Mouse (Mus musculus) induced T-regulatory cell, adult 2 months (primary cell): ENCODE measurements around the gene Smg1.

Experiments
- DNase-seq: peaks from one replicate; pipeline ENCODE4 v3.0.0-alpha.2; 2012; ENCODE audit warnings: low read depth

Smg1 gene

DNA sequence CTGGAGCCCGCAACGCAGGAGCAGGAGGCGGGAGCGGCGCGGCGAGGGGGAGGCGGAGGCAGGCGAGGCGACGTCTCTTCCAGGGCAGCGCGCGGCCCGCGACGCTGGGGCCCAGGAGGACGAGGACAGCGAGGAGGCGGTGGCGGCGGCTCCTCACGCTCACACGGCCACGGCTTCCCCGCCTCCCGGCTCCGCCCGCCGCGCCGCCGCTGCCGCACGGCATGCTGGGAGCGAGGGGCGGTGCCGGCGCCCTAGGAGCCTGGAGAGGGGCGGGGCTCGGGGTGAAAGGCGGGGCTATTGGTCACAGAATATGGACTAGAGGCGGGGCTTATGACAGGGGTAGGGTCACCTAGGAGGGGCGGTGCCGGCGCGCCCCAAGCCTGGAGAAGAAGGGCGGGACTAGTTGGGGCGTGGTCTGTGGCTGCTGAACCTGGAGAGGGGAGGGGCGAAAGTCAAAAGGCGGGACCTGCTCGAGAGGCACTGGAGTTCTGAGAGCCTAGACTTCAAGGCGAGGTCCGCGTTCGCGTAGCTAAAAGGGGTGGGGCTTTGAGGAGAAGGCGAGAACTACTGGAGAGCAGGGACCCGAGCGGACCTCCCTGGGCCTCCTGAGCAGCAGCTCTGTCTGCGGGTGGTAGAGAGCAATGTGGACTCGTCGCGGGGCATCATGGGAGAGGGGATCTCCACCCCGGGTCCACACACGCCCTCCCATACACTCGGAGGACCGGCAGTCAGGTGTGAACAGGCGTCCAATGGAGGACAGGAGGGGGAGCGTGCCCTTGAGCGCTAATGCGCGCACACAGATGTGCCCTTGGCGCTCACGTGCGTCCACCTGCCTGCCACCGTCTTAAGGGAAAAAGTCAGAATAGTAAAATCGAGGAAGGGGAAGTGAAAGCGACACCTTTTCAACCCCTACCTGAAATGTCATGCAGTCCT, at the start of gene Smg1:
Gene Smg1 (minus strand): TSS at position 218 of the 933 bp plus-strand sequence.
- peak; percentile 100 for DNase-seq

DNA sequence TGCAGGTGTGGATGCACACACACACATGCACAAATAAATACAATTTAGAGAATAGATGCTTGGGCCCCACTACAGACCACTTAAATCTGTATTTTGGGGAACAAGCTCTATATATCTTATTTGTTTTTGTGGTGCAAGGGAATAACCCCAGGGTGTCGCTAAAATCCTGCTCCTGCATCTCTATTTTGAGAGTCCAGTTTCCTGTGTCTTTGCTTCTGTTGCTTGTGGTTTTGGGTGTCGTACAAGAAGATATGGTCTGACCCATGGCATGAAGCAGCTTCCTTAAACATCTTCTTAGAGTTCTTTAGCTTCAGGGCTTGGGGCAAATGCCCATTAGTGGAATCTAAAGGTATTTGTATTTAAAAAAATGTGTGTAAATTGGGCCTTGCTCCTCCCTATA, 39.7 kb upstream of the Smg1 start:
- DNase-seq: no peak

DNA sequence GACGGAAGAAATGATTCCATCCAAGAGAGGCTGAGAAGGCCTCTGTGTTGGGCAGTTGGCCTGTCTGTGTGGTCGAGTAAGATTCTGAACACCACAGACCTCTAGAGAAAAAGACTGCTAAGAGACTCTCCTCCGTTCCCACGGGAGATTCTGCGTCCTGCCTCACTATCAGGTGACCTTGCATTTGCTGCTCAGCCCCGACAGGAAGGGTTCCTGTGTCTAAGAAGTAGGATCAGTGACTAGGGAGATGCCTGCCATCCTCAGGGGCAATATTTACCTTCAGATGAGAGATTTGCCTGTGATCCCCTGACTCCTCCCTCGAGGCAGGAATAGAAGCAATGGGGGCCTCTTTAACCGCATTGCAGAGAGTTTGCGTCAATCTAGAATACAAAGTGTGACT, 39.1 kb upstream of the Smg1 start:
- DNase-seq: no peak

DNA sequence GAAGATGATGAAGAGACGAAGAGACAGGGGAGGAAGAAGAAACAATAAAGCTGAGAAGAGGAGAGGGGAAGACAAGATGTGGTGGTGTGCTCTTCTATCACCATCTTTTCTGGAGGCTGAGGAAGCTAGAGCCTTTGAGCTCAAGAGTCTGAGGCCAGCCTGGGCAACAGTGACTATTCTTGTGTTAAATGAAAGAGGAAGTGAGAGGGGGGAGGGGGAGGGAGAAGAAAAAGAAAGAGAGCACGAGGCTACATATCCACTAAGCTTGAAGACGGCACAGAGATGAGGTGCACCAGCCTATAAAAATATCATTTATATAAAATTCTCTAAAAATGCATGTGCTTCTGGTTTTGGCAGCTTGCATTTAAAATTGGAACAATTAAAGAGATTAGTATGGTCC, 36.1 kb upstream of the Smg1 start:
- peak; percentile 81 for DNase-seq

DNA sequence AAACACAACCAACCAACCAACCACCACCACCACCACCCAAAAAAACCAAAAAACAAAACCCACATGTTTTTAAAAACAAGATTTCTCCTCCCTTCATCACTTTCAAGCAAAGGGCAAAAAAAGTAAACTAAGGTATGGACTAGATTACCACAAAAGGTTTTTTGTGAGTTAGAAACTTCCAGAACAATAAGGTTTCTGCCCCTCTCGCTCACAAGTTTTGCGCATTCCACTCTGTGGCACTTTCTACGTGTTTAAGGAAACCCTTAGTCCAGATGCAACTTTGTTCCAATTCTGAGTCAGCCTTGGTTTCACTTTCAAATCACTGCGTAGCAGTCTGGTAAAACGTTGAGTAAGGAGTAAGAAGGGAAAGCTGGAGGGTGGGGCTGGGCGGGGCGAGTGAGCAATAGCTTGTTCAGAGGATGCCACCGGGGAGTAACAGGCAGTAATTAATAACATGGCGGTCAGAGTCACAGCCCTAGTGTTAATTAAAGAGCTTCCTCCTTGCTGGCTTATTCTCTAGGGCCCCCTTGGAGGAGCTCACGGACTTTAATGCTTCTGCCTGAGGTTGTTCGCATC, 34.0 kb upstream of the Smg1 start:
- peak; percentile 94 for DNase-seq

DNA sequence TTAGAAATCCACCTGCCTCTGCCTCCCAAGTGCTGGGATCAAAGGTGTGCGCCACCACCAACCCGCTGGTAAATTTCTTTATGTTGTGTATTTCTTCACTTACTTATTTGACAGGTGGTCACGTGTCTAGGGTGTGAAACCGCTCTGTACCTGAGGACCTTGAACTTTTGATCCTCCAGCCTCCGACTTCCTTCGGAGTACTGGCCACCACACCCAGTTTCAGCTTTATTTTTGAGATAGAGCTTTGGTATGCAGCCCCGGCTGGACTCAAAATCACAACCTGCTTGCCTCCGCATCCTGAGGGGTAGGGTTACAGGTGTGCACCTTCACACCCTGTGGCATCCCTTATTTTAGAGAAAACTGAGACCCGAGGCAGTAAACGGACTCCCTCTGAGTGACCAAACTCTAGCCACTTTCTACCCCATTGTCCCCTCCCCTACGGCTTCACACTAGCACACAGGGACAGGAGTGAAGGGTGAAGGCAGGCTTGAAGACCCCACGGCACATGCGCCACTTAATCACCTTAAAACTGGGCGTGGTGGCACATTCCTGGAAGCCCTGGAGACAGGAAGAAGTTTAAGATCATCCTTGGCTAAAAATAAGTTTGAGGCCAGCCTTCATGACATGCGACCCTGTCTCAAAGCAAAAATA, 33.3 kb upstream of the Smg1 start:
- peak; percentile 65 for DNase-seq

DNA sequence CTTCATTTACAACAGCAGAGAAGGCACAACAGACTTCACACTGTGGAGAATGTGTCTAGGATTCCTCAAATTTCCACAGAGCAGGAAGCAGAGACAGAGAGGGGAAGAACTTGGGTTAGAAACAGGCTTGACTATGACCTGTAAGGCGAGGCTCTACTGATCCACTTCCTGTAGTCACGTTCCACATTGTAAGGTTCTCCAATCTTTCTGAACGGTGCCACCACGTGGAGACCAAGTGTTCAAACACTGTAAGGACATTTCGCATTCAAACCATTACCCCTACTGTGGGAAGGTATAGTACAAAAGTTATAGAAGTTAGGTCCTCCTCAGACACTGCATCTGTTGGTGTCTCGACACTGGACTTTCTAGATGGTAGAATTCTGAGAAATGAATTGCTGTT, 31.8 kb upstream of the Smg1 start:
- peak; percentile 74 for DNase-seq

DNA sequence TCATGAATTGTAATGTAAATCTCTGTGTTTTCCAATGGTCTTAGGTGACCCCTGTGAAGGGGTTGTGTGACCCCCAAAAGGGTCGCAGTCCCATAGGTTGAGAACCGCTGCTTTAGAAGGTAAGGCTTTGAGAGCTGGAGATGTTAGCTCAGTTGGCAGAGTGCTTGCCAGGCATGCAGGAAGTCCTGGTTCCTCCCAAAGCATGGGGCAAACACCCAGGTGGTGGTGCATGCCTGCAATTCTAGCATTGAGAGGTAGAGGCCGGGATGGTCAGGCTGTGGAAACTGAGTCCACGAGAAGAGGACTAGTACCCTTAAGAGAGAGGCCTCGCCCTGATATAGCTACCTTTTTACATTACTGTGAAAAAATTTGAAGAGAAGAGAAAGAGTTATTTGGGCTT, 31.4 kb upstream of the Smg1 start:
- DNase-seq: no peak

DNA sequence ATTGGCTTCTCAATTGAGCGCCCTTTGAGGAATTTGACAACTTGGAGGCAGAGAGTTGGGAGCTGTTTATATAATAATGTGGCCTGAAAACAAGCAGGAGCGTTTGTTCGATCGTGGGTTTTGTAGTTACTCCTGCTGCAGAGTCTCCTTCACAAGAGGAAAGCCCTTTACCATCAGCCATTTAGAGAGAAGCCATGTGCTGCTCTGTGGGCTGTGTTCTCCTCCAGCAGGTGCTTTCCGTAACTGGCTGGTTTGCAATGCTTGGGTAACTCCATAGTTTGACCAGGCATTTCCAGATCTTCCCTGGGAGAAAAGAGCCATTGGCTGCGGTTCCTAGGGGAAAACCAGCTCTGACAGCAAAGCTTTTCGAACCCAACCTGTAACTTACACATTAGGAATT, 30.7 kb upstream of the Smg1 start:
- no peak for DNase-seq

DNA sequence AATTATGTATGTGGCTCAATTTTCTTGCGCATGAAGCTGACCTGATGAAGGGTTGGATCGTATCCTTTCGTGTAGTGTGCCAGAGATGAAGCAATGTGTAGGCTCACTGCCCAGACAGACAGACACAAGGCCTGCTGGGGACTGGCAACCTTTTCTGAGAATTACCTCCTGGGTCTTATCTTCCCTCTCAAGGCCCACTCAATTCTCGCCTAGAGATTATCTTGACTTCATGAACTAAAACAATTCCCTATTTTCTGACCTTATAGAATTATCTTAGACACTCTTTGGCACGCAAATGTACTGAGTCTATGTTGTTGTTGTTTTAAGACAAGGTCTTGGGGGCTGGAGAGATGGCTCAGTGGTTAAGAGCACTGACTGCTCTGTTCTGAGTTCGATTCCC, 22.6 kb upstream of the Smg1 start:
- no peak for DNase-seq

DNA sequence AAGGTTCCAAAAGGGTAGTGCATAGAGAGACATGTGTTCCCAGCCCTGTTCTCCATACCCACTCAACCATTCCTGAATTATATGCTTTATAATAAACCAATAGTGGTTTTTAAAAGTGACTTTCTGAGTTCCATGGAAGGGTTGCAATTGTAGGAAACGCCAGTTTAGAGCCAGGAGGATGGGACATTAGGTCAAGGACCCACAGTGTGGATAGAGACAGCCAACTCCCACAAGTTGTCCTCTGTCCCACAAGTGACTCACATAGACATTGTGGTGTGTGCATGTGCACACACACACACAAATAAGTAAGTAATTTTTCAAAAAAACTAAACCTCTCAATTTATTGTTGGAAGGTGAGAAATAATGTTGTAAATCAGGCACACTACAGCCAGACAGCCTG, 20.1 kb upstream of the Smg1 start:
- no peak for DNase-seq

DNA sequence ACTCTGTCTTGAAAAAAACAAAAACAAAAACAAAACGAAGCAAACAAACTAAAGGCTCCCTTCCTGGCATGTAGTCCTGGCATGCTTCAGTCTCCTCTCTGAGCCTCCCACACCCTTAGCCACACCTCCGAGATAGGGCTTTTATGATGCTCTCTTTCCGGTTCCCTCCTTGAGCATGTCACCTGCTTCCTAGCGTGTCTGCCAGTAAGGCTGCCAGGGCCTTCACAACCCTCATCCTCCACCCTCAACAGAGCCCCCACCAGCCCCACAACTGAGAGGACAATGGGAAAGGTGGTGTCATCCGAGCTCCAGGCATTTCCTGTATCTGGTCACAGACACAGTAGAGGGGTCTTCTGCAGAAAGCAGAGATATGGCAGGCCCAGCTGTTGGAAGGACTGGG, 18.9 kb upstream of the Smg1 start:
- peak; percentile 71 for DNase-seq

DNA sequence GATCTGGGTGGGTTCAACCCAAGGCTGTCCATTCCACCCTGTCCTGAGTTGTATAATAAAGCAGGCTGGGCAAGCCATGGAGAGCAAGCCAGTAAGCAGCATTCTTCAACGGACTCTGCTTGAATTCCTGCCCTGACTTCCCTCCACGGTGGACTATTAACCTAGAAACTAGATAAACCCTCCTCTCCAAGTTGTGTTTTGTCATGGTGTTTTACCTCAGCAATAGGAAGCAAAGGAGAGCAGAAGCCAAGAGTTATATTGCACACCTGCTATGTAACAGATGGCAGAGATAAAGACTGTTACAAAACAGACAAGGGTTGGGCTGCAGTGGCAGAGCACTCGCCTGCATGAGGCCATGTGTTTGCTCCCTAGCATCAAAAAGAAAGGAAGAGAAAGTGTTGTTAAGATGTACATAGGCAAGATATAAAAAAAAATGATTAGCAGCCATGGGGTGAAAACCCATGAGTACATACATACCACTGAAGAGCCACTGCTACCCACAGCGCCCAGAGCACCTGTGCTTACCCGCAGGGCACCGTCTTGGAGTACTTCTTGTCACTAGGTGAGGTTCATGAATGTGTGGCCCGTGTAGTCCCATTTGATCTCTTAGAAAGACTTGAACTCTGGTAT, 16.3 kb upstream of the Smg1 start:
- no peak for DNase-seq

DNA sequence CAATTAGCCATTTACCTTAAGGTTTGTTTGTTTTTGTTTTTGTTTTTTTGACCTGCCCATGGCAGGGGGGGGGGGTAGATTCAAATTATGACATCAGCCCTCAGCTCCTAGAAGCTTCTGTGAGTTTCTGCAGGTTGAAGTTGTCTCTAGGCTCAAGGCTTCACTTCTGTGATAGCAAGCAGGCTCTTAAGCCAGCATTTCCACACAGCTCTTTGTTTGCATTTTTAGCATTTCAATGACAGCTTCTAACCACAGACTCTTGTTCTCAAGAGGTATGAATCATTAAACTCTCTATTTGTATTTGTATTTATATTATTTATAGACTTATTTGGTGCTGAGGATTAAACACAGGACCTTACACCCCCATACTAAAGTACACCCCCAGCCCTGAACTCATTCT, 15.0 kb upstream of the Smg1 start:
- no peak for DNase-seq

DNA sequence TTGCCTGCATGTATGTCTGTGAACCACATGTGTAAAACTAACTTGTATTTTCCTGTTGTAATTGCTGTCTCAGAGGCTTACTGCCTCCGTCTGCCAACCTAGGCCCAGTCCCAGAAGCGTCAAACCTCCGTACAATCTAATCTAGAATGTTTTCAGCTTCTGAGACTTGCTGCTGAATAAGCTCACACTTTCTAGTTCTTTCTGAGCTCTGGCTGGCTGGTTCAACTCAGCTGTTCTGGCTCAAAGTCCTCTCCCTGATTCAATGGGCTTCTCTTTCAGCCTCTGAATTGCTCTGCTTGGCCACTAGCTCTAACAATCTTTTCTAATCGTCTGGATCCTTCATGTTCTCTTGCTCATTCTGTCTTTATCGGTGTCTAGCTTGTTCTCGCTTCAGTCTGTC, 13.3 kb upstream of the Smg1 start:
- no peak for DNase-seq

DNA sequence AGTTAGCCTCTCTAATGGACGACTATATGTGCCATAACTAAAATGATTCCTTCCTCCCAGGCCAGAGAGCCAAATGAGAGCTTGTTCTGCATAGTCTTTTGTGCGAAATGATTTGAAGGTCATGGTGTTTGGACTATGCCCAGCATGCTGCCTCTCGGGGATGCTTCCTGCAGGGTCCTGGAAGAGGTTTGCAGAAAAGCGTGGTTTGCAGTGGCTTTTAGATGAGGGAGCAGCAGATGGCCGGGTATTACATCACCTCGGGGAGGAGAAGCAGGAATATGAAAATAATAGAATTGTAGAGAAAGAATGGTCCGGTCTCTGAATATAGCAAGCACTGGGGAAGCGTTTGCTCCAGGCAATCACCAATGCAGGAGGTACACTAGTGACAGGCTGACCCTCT, 11.0 kb upstream of the Smg1 start:
- DNase-seq: no peak

DNA sequence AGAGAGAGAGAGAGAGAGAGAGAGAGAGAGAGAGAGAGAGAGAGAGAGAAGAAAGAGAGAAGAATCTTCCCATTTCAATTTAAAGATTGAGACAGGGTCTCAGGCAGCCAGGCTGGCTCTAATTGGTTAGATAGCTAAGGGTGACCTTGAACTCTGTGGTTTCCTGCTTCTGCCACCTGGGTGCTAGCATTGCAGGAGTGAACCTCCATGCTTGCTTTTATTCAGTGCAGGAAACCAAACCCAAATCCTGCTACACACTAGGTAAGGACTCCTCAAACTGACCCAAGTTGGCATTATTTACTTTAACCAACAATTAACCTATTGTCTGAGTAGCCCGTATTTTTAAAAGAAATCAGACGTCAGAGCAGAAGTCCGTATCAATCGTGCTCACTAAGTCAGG, 10.5 kb upstream of the Smg1 start:
- peak; percentile 44 for DNase-seq

DNA sequence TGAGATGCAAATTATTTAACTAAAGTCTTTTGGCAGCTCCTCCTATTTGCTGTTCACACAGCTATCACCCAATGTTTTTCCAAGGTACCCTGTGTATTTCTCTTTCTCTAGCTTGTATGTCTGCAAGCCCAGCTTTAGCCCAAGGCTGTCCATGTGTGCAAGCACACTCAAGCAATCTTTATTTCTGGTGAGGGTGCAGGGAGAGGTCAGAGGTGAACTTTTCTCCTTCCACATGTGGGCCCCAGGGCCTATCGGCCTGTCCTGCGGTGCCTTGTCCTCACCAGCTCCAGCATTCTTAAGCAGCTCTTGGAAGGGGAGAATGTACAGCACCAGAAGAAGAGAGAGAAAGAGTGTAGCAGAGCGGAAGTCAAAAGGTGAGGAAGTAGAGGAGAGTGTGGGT, 9.5 kb upstream of the Smg1 start:
- DNase-seq: no peak

DNA sequence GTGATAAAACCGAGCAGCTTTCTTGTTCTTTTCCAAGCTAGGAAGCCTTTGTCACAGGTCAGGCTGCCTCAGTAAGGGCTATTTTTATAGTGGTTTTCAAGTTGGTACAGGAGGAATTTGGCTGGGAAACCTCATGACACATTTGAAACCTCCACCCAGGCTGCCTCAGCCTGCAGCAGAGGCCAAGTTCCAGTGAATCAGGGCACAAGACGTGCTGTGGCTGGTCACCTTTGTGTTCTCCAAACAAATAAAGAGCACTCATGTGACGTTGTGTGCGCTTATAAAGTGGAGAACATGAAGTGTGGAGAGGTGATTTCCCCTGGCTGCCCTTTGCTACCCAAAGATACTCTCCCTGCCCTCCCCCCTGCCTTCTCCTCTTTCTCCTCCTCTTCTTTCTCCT, 8.9 kb upstream of the Smg1 start:
- no peak for DNase-seq

DNA sequence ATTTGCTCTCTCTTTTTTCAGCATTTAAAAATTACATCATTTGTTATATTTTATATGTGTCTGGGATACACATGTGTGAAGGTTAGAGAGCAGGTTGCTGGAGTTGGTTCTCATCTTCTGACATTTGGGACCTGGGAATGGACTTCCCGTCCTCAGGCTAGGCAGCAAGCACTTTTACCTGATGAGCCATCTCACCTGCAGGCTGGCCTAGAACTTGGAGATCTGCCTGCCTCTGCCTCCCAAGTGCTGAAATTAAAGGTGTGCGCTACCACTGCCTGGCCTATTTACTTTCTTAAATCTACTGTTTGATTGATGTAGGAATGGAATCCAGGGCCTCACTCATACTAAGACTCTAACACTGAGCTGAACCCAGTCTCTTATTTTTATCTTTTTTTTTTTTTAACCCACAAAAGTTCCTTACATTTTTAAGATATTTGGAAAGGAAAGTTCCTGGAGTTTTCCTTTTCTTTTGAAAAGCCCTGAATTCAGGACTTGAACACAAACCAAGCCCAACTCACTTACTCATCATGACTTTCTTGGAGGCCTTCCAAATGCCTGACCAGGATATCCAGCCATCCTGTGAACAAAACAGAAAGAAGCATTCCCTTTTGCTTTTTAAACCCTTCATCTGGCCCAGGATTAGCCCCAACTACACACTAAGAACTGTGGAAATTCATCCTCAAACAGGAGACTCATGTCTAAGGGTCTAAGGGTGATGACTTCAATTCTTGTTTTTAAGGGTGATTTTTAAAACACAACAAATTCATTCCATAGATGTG, 8.1 kb upstream of the Smg1 start:
- no peak for DNase-seq

DNA sequence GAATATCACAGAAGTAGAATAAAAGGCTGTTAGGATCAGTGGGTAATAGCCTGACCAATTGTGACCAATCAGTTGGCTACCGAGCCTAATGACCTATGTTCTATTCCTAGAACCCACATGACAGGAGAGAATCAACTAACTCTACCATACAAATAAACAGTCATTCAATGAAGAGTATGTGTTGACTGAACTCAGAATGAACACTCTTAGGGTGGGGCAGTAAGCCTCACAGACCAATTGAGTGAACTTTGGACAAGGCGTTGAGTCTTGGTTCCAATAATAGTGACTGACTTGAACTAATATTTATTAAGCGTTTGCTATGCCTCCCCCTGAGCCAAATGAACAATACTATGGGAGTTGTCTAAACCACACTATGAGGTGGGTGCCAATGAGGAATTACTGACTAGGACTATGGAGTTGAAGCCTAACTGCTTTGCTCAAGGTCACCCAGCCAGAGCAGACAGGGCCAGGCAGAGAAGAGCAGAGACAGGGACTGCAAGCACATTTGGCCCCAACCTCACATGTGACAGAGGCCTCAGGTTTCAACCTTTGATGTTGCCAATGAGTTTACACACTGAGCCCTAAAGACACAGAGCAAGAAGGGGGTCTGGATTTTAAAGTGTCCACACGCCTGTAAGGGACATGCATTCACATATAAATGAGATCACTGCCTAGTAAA, 7.2 kb upstream of the Smg1 start:
- DNase-seq: no peak
